Mouse (Mus musculus) liver, embryonic 13.5 days (tissue): ENCODE data around the gene Ndufa4. TPM values are rescaled to one million over a fixed set of nuclear protein-coding genes. Genes with fewer than 3 reads are reported as not detected.
"Not testable (repeated sequence)": the region's sequence is repeated elsewhere in the genome, so short reads cannot be mapped to it uniquely, and the experiment has no call there.

ENCODE experiments used
- ATAC-seq: fragments of 200-750 bp; cut with Nextera tagmentation; 2 replicates; pipeline ENCODE4 v1.8.0; 2017; ENCODE audit warnings: low read depth, mild to moderate bottlenecking, moderate number of reproducible peaks, moderate library complexity
- DNase-seq: peaks from one replicate; pipeline ENCODE4 v3.0.0; 2022
- H3K27ac ChIP-seq: fragments of 300-500 bp; sonication (generic); 2 replicates; pipeline ENCODE4 v1.5.1; 2015; ENCODE audit warnings: moderate library complexity, mild to moderate bottlenecking, inconsistent platforms
- H3K27me3 ChIP-seq: fragments of 300-500 bp; sonication (generic); 2 replicates; pipeline ENCODE4 v1.6.1; 2015; ENCODE audit warnings: mild to moderate bottlenecking, inconsistent platforms
- H3K36me3 ChIP-seq: fragments of 300-500 bp; sonication (generic); 2 replicates; pipeline ENCODE4 v1.6.1; 2015; ENCODE audit warnings: mild to moderate bottlenecking, inconsistent platforms
- H3K4me1 ChIP-seq: fragments of 300-500 bp; sonication (generic); replicated peaks from 2 replicates; pipeline ENCODE4 v1.6.1; 2015; ENCODE audit warnings: inconsistent platforms
- H3K4me2 ChIP-seq: fragments of 300-500 bp; sonication (generic); 2 replicates; pipeline ENCODE4 v1.6.1; 2015; ENCODE audit warnings: inconsistent platforms, mild to moderate bottlenecking, moderate library complexity
- H3K4me3 ChIP-seq: fragments of 300-500 bp; sonication (generic); replicated peaks from 2 replicates; pipeline ENCODE4 v1.5.1; 2015; ENCODE audit warnings: mild to moderate bottlenecking, inconsistent platforms
- H3K9ac ChIP-seq: fragments of 300-500 bp; sonication (generic); 2 replicates; pipeline ENCODE4 v1.6.1; 2015; ENCODE audit warnings: mild to moderate bottlenecking, inconsistent platforms
- H3K9me3 ChIP-seq: fragments of 300-500 bp; sonication (generic); replicated peaks from 2 replicates; pipeline ENCODE4 v1.6.1; 2016; ENCODE audit warnings: inconsistent platforms
- WGBS: fragments of 180-500 bp; shearing (Covaris S2); methylation state at CpG from one replicate; pipeline ENCODE4 v1.1.7; 2015; ENCODE audit not compliant: insufficient replicate concordance; 5-methylcytosine and 5-hydroxymethylcytosine counted together
- polyA plus RNA-seq: library from polyadenylated mRNA; unstranded; fragments of >200 nt; fragmentation: Nextera tagmentation; extraction: Ambion mirVana; gene quantifications from 2 replicates; pipeline ENCODE4 v1.2.1, GENCODE M21; 2015

Ndufa4 gene
- polyA plus RNA-seq, 1 experiment from 2014 or later: 582 TPM

DNA sequence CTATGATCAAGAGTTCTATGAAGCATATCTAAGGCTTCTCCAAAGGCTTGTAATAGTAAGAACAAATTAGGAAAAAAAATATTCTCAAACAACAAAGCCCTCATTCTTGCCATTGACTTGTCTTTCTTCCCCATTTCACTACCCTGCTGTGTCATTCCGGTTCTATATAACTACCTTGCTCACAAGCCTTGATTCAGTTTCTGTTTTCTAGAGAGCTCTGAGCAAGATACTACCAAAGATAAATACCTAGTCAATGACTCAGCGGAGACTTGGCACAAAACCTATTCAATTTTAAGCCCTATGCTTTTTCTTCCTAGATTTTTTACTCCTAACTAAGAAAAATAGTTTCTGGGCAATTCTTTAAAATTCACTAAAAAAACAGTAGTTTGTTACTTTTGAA, 31.9 kb downstream of the Ndufa4 start:
- not testable (repeated sequence) for H3K4me2 ChIP-seq, H3K36me3 ChIP-seq, H3K9me3 ChIP-seq, ATAC-seq, DNase-seq, H3K27ac ChIP-seq, H3K27me3 ChIP-seq, H3K4me1 ChIP-seq, H3K9ac ChIP-seq, H3K4me3 ChIP-seq
- no CpG with 5 or more reads among the region's 2 CpGs for WGBS

Other genes with a start within 250 kb of the Ndufa4 start
- 21.3 and 21.6 TPM in 2 replicates for gene Phf14, start 312 bp upstream of the Ndufa4 start, polyA plus RNA-seq